8 mouse cellular contexts compared by ENCODE assay signal in genomic region chr5:25099367-25100156, GRCm38 (mm10). TPM values are rescaled to one million over a fixed set of nuclear protein-coding genes. Genes with fewer than 3 reads are reported as not detected.
DNase-seq lines count a peak whose midpoint lies in the region; ATAC-seq and TF ChIP-seq lines count a peak whose summit lies in the region.

No protein-coding gene starts in this region.

- peaks cover 33% of the 10 kb centered on the region for H3K27me3 ChIP-seq in erythroblast, embryonic 14.5 days (ENCODE audit: control insufficient read depth)
- no peaks in the 10 kb centered on the region for H3K27me3 ChIP-seq in intestine, postnatal 0 days (replicated peaks; ENCODE audit: control insufficient read depth, insufficient read depth, low read length)
- H3K27me3 ChIP-seq in limb, embryonic 15.5 days, result peaks cover 50% of the 10 kb centered on the region
- peaks cover 55% of the 10 kb centered on the region for H3K27me3 ChIP-seq in midbrain, embryonic 13.5 days
- peaks cover 8% of the 10 kb centered on the region; the same call in 1 of the 2 replicates for H3K27me3 ChIP-seq in stomach, embryonic 16.5 days (ENCODE audit: control insufficient read depth, insufficient read depth, low read length)

- peak overlapping the region; percentile 53 for H3K4me3 ChIP-seq in erythroblast, embryonic 14.5 days (replicated peaks)
- peak overlapping the region; percentile 66 for H3K4me3 ChIP-seq in intestine, postnatal 0 days (ENCODE audit: low read depth, low read length)
- peak overlapping the region; percentile 65 for H3K4me3 ChIP-seq in limb, embryonic 15.5 days
- peak overlapping the region; percentile 58 for H3K4me3 ChIP-seq in midbrain, embryonic 13.5 days (replicated peaks)
- peak overlapping the region; percentile 70 for H3K4me3 ChIP-seq in stomach, embryonic 16.5 days (replicated peaks; ENCODE audit: low read length)

- peak overlapping the region; percentile 93 for H3K27ac ChIP-seq in intestine, postnatal 0 days (ENCODE audit: low read depth, low read length)
- H3K27ac ChIP-seq in limb, embryonic 15.5 days, result no peak overlapping the region
- no peak overlapping the region for H3K27ac ChIP-seq in midbrain, embryonic 13.5 days
- no peak overlapping the region for H3K27ac ChIP-seq in stomach, embryonic 16.5 days (ENCODE audit: low read length)

- no peaks in the 10 kb centered on the region for H3K4me1 ChIP-seq in erythroblast, embryonic 14.5 days (ENCODE audit: control insufficient read depth)
- H3K4me1 ChIP-seq in intestine, postnatal 0 days (replicated peaks; ENCODE audit: control insufficient read depth, insufficient read depth, low read length), result peaks cover 7% of the 10 kb centered on the region; the same call in 1 of the 2 replicates
- H3K4me1 ChIP-seq in limb, embryonic 15.5 days, result peaks cover 26% of the 10 kb centered on the region
- peaks cover 25% of the 10 kb centered on the region for H3K4me1 ChIP-seq in midbrain, embryonic 13.5 days (replicated peaks)
- peaks cover 6% of the 10 kb centered on the region; the same call in 1 of the 2 replicates for H3K4me1 ChIP-seq in stomach, embryonic 16.5 days (ENCODE audit: control insufficient read depth, insufficient read depth, low read length)

- peak; percentile 21; the same call in 1 of the 2 replicates for TF ChIP-seq CTCF in intestine, postnatal 0 days (IDR thresholded peaks at IDR 0.05; ENCODE audit: low read depth)

- no peaks in the 10 kb centered on the region for H3K36me3 ChIP-seq in erythroblast, embryonic 14.5 days (ENCODE audit: control insufficient read depth)
- no peaks in the 10 kb centered on the region for H3K36me3 ChIP-seq in intestine, postnatal 0 days (ENCODE audit: control insufficient read depth, insufficient read depth)
- H3K36me3 ChIP-seq in limb, embryonic 15.5 days, result no peaks in the 10 kb centered on the region
- no peaks in the 10 kb centered on the region for H3K36me3 ChIP-seq in midbrain, embryonic 13.5 days
- H3K36me3 ChIP-seq in stomach, embryonic 16.5 days (ENCODE audit: control insufficient read depth, insufficient read depth, low read length), result no peaks in the 10 kb centered on the region

- peak overlapping the region; percentile 95 for H3K4me2 ChIP-seq in intestine, postnatal 0 days (replicated peaks; ENCODE audit: low read depth)
- H3K4me2 ChIP-seq in limb, embryonic 15.5 days, result peak overlapping the region; percentile 100
- H3K4me2 ChIP-seq in midbrain, embryonic 13.5 days (replicated peaks), result peak overlapping the region; percentile 98
- H3K4me2 ChIP-seq in stomach, embryonic 16.5 days (ENCODE audit: low read depth, low read length), result peak overlapping the region; percentile 97

- under 1% methylated on average over 45 of the region's 45 CpGs for WGBS in intestine, postnatal 0 days
- under 1% methylated on average over 45 of the region's 45 CpGs for WGBS in limb, embryonic 15.5 days
- WGBS in midbrain, embryonic 13.5 days, result 1% methylated on average over 45 of the region's 45 CpGs
- WGBS in stomach, embryonic 16.5 days, result under 1% methylated on average over 45 of the region's 45 CpGs

- H3K9ac ChIP-seq in intestine, postnatal 0 days (ENCODE audit: low read depth, low read length), result peak overlapping the region; percentile 72
- peak overlapping the region; percentile 50 for H3K9ac ChIP-seq in limb, embryonic 15.5 days
- peak overlapping the region; percentile 57 for H3K9ac ChIP-seq in midbrain, embryonic 13.5 days (replicated peaks)
- peak overlapping the region; percentile 82 for H3K9ac ChIP-seq in stomach, embryonic 16.5 days (ENCODE audit: low read length)

- no peak for ATAC-seq in erythroblast, adult 5-6 weeks (replicated peaks; ENCODE audit: low FRiP score, poor library complexity, severe bottlenecking)
- peak; percentile 4; the same call in 1 of the 2 replicates for ATAC-seq in granulocyte monocyte progenitor cell, adult 5-6 weeks (replicated peaks; ENCODE audit: poor library complexity, severe bottlenecking)
- peak; percentile 23 for ATAC-seq in intestine, postnatal 0 days
- ATAC-seq in limb, embryonic 15.5 days (ENCODE audit: insufficient number of reproducible peaks, low FRiP score, low TSS enrichment, low read depth), result 0 out of 2 replicates have a peak, but pooled peaks have one; percentile 65
- ATAC-seq in midbrain, embryonic 13.5 days, result peak; percentile 74
- ATAC-seq in stomach, embryonic 16.5 days (ENCODE audit: insufficient read depth, low FRiP score), result peak; percentile 71; the same call in 1 of the 2 replicates

- peak; percentile 68 for DNase-seq in embryo, embryonic 11 days

- H3K9me3 ChIP-seq in erythroblast, embryonic 14.5 days (ENCODE audit: control insufficient read depth, low read length), result no peaks in the 10 kb centered on the region
- H3K9me3 ChIP-seq in intestine, postnatal 0 days (ENCODE audit: control insufficient read depth), result no peaks in the 10 kb centered on the region
- no peaks in the 10 kb centered on the region for H3K9me3 ChIP-seq in limb, embryonic 15.5 days
- H3K9me3 ChIP-seq in midbrain, embryonic 13.5 days, result no peaks in the 10 kb centered on the region
- no peaks in the 10 kb centered on the region for H3K9me3 ChIP-seq in stomach, embryonic 16.5 days (replicated peaks; ENCODE audit: control insufficient read depth, low read length)

RNA-seq across cellular contexts. Expression of gene Prkag2, which starts 0.9 kb away (rescaled TPM):
- 0.07 and 0.14 TPM in 2 replicates for polyA plus RNA-seq in erythroblast, embryonic 14.5 days (2012)
- total RNA-seq in erythroblast, adult 5-6 weeks (2015; ENCODE audit: low replicate concordance), result 8.5 and 10.0 TPM in 2 replicates
- total RNA-seq in erythroblast, adult 5-6 weeks (2017; ENCODE audit: low replicate concordance), result 2.0 and 2.8 TPM in 2 replicates
- 27.3 and 27.5 TPM in 2 replicates for total RNA-seq in granulocyte monocyte progenitor cell, adult 5-6 weeks (2014; fragmentation: Nextera tagmentation)
- total RNA-seq in granulocyte monocyte progenitor cell, adult 5-6 weeks (2017), result 18.2 and 22.7 TPM in 2 replicates
- 38.3 and 42.7 TPM in 2 replicates for polyA plus RNA-seq in intestine, postnatal 0 days (2015; fragmentation: Nextera tagmentation; extraction: Ambion mirVana)
- polyA plus RNA-seq in limb, embryonic 15.5 days (2015; fragmentation: Nextera tagmentation; extraction: Ambion mirVana), result 20.1 and 21.7 TPM in 2 replicates
- 74.5 and 76.9 TPM in 2 replicates for polyA plus RNA-seq in midbrain, embryonic 13.5 days (2015; fragmentation: Nextera tagmentation; extraction: Ambion mirVana)
- 42.5 and 43.7 TPM in 2 replicates for polyA plus RNA-seq in stomach, embryonic 16.5 days (2015; fragmentation: Nextera tagmentation; extraction: Ambion mirVana)

Comparison
In these comparisons a context has a peak if more than half of its experiments do, and no peak if none do; other contexts are left out.
1. RNA of gene Prkag2, which starts 0.9 kb away (polyA plus RNA-seq): 74.5 to 76.9 TPM in midbrain, embryonic 13.5 days, 42.5 to 43.7 TPM in stomach, embryonic 16.5 days, 38.3 to 42.7 TPM in intestine, postnatal 0 days and 20.1 to 21.7 TPM in limb, embryonic 15.5 days; 0.07 to 0.14 TPM in erythroblast, embryonic 14.5 days; every median in the first group is over 10 times any median in the second.
2. Peak in every context shown above with its lines, with median percentiles within 50 percentile points of each other: H3K4me3 ChIP-seq, H3K4me2 ChIP-seq and H3K9ac ChIP-seq.